Mouse (Mus musculus): ENCODE data around the gene Sf3b3. TPM values are rescaled to one million over a fixed set of nuclear protein-coding genes. Genes with fewer than 3 reads are reported as not detected.

Gene Sf3b3
- polyA plus RNA-seq, 1 experiment from 2014 or later = 203 TPM

DNA sequence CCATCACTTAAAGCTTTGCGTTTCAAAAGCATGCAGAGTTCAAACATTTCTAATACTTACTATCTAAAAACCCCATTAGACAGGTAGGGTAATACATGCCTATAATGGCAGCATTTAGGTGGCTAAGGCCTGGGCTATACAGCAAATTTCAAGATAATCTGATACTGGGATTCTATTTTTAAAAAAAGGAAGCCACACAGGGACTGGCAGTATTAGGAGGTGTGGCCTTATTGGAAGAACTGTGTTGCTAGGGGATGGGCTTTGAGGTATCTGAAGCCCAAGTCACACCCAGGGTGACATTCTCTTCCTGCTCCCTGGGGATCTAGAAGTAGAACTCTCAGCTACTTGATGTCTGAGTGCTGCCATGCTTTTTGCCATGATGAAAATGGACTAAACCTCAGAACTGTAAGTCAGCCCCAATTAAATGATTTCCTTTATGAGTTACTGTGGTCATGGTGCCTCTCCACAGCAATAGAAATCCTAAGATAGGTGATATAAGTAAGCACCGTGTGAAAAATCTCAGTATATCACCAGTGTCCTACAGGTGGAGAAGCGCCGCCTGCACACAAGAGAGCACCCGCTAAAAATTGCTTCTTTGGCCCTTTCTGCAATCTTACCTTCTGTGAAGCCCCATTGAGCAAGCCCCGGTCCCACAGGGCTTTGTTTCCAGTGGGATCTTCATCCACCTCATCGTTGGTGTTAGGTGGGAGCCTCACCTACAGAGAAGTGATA is 34.1 kb downstream of the Sf3b3 start:
- no peak for ATAC-seq (ENCODE audit: low FRiP score)
- no peaks in the 10 kb centered on the region for H3K27me3 ChIP-seq (ENCODE audit: control insufficient read depth, insufficient read depth, low read length)
- 96% methylated on average over 7 of the region's 7 CpGs for whole genome bisulfite sequencing

DNA sequence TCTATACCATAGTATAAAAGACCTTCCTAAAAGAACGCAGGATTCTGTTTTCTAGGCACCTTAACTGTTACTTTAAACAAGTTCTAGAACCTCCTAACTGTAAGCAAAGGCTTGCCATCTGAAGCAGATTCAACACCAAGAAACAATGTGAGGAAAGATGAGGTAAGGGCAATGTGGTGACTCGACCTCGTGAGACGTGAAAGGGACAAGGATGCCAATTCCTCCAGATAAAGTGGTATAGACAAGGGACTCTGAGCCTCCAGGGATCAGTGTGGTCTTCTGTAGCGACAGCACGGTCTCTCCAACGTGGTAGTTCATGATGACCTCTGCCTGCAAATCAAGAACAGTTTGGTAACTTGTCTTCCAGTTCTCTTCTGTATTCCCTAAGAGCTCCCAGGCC is 34.8 kb downstream of the Sf3b3 start:
- peak; percentile 79 for DNase-seq (ENCODE audit: low spot score, missing footprints)
- no peak overlapping the region for H3K4me2 ChIP-seq
- no peak overlapping the region for H3K9ac ChIP-seq (ENCODE audit: low read length)
- no peak for ATAC-seq (ENCODE audit: low FRiP score)
- 93% methylated on average over 7 of the region's 7 CpGs for WGBS
- H3K27me3 ChIP-seq (ENCODE audit: control insufficient read depth, insufficient read depth, low read length) = no peaks in the 10 kb centered on the region
- no peaks in the 10 kb centered on the region for H3K4me1 ChIP-seq (ENCODE audit: control insufficient read depth, insufficient read depth, low read length)
- no peak overlapping the region for H3K27ac ChIP-seq (ENCODE audit: low read depth, low read length)
- H3K4me3 ChIP-seq (ENCODE audit: low read depth, low read length) = no peak overlapping the region
- peaks cover 55% of the 10 kb centered on the region for H3K36me3 ChIP-seq (ENCODE audit: control insufficient read depth, insufficient read depth, low read length)
- H3K9me3 ChIP-seq (ENCODE audit: control insufficient read depth, low read length) = no peaks in the 10 kb centered on the region

More for the DNA sequence above, 34.1 kb downstream of the Sf3b3 start:
- H3K4me3 ChIP-seq (ENCODE audit: low read depth, low read length) = no peak overlapping the region
- no peak overlapping the region for H3K4me2 ChIP-seq
- H3K4me1 ChIP-seq (ENCODE audit: control insufficient read depth, insufficient read depth, low read length) = no peaks in the 10 kb centered on the region
- DNase-seq (ENCODE audit: low spot score, missing footprints) = peak; percentile 83
- H3K27ac ChIP-seq (ENCODE audit: low read depth, low read length) = no peak overlapping the region
- H3K9me3 ChIP-seq (ENCODE audit: control insufficient read depth, low read length) = no peaks in the 10 kb centered on the region
- peaks cover 59% of the 10 kb centered on the region for H3K36me3 ChIP-seq (ENCODE audit: control insufficient read depth, insufficient read depth, low read length)
- H3K9ac ChIP-seq (ENCODE audit: low read length) = no peak overlapping the region

DNA sequence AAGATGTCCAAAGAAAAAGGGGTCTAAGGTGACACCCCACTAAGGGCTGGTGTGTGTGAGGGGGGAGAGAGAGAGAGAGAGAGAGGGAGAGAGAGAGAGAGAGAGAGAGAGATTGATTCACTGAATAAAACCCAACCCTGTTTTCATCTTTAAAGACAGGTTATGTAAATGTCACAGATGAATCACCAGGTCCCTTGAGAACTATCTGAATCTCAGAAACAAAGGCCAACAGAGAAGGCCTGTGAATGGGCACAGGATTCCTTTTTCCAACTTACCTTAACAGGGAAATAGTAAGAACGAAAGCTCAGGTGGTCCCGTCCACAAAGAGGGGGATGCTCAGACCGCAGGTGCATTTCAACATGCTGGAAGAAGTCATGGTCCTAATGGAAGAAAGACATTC is 35.5 kb downstream of the Sf3b3 start:
- Histone ChIP-seq H3K4me1 (ENCODE audit: control insufficient read depth, insufficient read depth, low read length) (no peaks in the 10 kb centered on the region), H3K36me3 (ENCODE audit: control insufficient read depth, insufficient read depth, low read length) (peaks cover 51% of the 10 kb centered on the region), H3K27ac (ENCODE audit: low read depth, low read length) (no peak overlapping the region), H3K4me2 (no peak overlapping the region), H3K9ac (ENCODE audit: low read length) (no peak overlapping the region), H3K4me3 (ENCODE audit: low read depth, low read length) (no peak overlapping the region), H3K9me3 (ENCODE audit: control insufficient read depth, low read length) (no peaks in the 10 kb centered on the region), H3K27me3 (ENCODE audit: control insufficient read depth, insufficient read depth, low read length) (no peaks in the 10 kb centered on the region)
- DNase-seq (ENCODE audit: low spot score, missing footprints) (no peak), ATAC-seq (ENCODE audit: low FRiP score) (no peak)
- 97% methylated on average over 3 of the region's 3 CpGs for WGBS

DNA sequence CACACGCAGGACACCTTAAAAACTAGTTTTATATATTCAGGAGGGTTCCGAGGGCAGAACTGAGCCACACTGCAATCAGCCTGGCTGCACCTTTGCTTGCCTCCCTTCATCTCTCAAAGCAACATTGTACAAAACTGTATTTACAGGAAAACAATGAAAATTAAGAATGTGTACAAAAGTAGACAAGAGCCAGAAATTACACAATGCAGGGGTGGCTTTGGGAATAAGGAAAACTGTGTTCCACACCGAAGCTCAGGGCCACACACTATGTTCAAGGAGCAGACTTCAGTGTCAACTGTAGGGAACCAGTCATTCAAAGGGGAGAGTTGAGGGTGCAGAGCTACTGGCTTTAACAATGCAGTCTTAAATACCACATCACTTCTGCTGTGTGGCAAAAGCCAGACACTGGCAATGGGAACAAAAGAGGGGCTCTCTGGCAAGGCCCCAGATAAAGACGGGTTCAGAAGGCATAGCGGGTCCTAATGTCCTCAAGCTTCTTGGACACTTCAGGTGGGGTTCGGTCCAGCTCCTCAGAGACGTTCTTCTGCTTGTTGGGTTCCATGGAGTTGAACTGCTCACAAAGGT is 36.0 kb downstream of the Sf3b3 start:
- ATAC-seq (ENCODE audit: low FRiP score) (no peak), DNase-seq (ENCODE audit: low spot score, missing footprints) (no peak)
- Histone ChIP-seq H3K27ac (ENCODE audit: low read depth, low read length) (no peak overlapping the region), H3K36me3 (ENCODE audit: control insufficient read depth, insufficient read depth, low read length) (peaks cover 46% of the 10 kb centered on the region), H3K4me3 (ENCODE audit: low read depth, low read length) (no peak overlapping the region), H3K9ac (ENCODE audit: low read length) (no peak overlapping the region), H3K4me1 (ENCODE audit: control insufficient read depth, insufficient read depth, low read length) (no peaks in the 10 kb centered on the region), H3K27me3 (ENCODE audit: control insufficient read depth, insufficient read depth, low read length) (no peaks in the 10 kb centered on the region), H3K9me3 (ENCODE audit: control insufficient read depth, low read length) (no peaks in the 10 kb centered on the region), H3K4me2 (no peak overlapping the region)
- WGBS = 94% methylated on average over 7 of the region's 7 CpGs

DNA sequence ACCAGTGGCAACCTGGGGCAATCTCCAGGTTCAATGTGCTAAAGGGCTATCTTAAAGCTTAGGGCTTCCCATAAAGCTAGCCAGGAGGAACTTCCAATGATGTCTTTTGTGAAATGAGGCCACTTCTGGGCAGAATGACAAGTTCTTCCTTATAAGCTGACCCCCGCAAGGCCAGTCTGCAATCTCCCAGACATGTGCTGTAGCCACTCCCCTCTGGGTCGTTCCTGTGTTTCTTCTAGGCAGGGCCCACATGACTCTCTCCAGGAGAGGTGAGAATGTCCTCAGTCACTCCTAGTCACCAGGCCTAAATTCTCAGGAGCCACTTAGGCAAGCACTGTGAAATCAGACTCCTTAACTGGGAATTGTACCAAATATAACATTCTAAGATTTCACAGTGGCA is 36.8 kb downstream of the Sf3b3 start:
- H3K27me3 ChIP-seq (ENCODE audit: control insufficient read depth, insufficient read depth, low read length) = no peaks in the 10 kb centered on the region
- H3K4me1 ChIP-seq (ENCODE audit: control insufficient read depth, insufficient read depth, low read length) = no peaks in the 10 kb centered on the region
- no peaks in the 10 kb centered on the region for H3K9me3 ChIP-seq (ENCODE audit: control insufficient read depth, low read length)
- 72% methylated on average over 2 of the region's 2 CpGs for WGBS
- no peak for ATAC-seq (ENCODE audit: low FRiP score)
- no peak overlapping the region for H3K27ac ChIP-seq (ENCODE audit: low read depth, low read length)
- DNase-seq (ENCODE audit: low spot score, missing footprints) = peak; percentile 85
- peaks cover 41% of the 10 kb centered on the region for H3K36me3 ChIP-seq (ENCODE audit: control insufficient read depth, insufficient read depth, low read length)
- no peak overlapping the region for H3K4me3 ChIP-seq (ENCODE audit: low read depth, low read length)
- no peak overlapping the region for H3K9ac ChIP-seq (ENCODE audit: low read length)
- no peak overlapping the region for H3K4me2 ChIP-seq

DNA sequence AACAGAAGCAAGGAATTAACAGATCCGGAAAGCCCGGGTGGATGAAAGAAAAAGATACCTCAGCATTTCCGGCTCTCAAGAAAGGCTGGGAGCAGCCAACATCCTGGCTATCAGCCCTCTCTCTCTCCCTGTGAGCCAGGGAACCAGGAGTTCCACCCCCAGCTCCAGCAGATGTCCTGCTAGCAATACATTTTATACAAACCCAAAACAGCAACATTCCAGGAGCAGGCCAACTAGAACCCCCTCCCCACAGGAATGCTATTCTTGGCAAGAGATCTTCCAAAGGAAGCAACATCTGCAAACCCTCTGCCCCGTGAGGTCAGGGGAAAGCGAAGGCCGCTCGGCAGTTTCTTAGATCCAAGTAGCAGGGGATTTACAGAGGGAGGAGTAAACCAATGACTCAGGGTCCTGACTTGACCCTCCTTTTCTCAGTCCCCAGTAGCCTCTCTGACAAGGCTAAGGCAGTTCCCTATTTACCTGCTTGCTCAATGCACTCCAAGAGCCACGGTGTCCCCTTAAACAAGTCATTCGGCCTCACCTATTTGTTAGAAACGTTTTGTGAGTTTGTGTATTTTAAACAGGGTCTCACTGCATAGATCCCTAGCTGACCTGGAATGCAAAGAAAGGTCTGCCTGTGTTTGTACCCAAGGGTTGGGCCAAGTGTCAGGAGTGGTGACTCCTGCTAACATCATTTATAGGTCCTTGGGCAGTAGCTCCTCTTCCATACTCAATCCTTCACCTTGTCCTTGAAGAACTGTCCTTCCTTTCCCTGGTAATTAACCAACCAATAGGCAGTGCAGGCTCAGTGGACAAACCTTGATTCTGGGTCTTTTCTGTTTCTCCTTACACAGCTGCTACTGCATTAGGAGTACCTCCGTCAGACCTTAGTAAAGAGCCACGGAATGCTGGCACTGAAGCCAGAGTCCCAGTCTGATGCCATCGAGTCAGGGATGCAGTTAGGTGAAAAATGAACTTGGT is 37.8 kb downstream of the Sf3b3 start:
- Histone ChIP-seq H3K27ac (ENCODE audit: low read depth, low read length) (no peak overlapping the region), H3K4me2 (no peak overlapping the region), H3K4me1 (ENCODE audit: control insufficient read depth, insufficient read depth, low read length) (no peaks in the 10 kb centered on the region), H3K9ac (ENCODE audit: low read length) (no peak overlapping the region), H3K27me3 (ENCODE audit: control insufficient read depth, insufficient read depth, low read length) (no peaks in the 10 kb centered on the region), H3K4me3 (ENCODE audit: low read depth, low read length) (no peak overlapping the region), H3K9me3 (ENCODE audit: control insufficient read depth, low read length) (no peaks in the 10 kb centered on the region), H3K36me3 (ENCODE audit: control insufficient read depth, insufficient read depth, low read length) (peaks cover 36% of the 10 kb centered on the region)
- 65% methylated on average over 13 of the region's 13 CpGs for WGBS
- DNase-seq (ENCODE audit: low spot score, missing footprints) = peak; percentile 85
- ATAC-seq (ENCODE audit: low FRiP score) = no peak

DNA sequence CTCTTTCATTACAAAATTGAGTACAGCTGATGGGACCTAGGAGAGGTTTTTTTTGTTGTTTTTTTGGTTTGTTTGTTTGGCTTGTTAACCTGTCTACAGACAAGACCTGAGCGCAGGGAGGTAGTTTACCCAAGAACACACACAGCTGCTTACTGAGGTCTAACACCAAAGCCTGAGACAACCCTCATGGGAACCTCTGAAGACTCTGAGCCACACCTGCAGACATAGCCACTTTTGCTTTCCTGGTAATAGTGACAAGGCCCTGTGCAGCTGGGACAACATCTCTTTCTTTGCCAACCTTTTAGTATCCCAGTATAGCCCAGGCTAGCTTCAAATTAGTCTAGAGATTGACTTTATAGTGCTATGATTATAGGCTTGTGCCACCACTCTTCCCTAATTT is 40.4 kb downstream of the Sf3b3 start:
- H3K36me3 ChIP-seq (ENCODE audit: control insufficient read depth, insufficient read depth, low read length) = peaks cover 10% of the 10 kb centered on the region; the same call in 1 of the 2 replicates
- H3K4me1 ChIP-seq (ENCODE audit: control insufficient read depth, insufficient read depth, low read length) = no peaks in the 10 kb centered on the region
- H3K27me3 ChIP-seq (ENCODE audit: control insufficient read depth, insufficient read depth, low read length) = no peaks in the 10 kb centered on the region
- 93% methylated on average over 1 of the region's 1 CpGs for WGBS
- H3K27ac ChIP-seq (ENCODE audit: low read depth, low read length) = no peak overlapping the region
- H3K4me2 ChIP-seq = no peak overlapping the region
- no peak for ATAC-seq (ENCODE audit: low FRiP score)
- no peak for DNase-seq (ENCODE audit: low spot score, missing footprints)
- no peak overlapping the region for H3K4me3 ChIP-seq (ENCODE audit: low read depth, low read length)
- no peaks in the 10 kb centered on the region for H3K9me3 ChIP-seq (ENCODE audit: control insufficient read depth, low read length)
- H3K9ac ChIP-seq (ENCODE audit: low read length) = no peak overlapping the region

DNA sequence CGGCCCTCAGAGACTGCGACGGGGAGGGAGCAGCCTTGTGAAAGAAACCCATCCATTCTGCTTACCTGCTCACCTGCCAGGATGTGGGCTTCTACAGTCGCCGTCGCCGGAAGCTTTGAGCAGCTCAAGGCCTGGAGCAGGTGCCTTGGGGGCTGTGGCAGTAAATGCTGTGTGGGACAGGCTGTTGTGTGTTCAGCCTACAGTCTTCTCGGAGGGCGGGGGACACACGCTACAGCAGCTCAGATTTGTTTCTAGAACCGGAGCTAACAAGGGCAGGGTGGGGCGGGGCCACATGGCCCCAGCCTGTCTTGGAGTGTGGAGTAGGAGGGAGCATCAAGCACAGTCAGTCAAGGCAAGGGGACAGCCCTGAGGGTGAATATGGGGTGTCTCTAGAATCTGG is 40.9 kb downstream of the Sf3b3 start, which contains the start of gene Il34:
Il34 (minus strand) TSS at position 256 of the 400 bp plus-strand sequence.
- no peak for ATAC-seq (ENCODE audit: low FRiP score)
- no peaks in the 10 kb centered on the region for H3K27me3 ChIP-seq (ENCODE audit: control insufficient read depth, insufficient read depth, low read length)
- H3K36me3 ChIP-seq (ENCODE audit: control insufficient read depth, insufficient read depth, low read length) = peaks cover 7% of the 10 kb centered on the region; the same call in 1 of the 2 replicates
- no peaks in the 10 kb centered on the region for H3K9me3 ChIP-seq (ENCODE audit: control insufficient read depth, low read length)
- no peak within 1 kb of the TSS for H3K4me3 ChIP-seq (ENCODE audit: low read depth, low read length)
- H3K9ac ChIP-seq (ENCODE audit: low read length) = no peak within 1 kb of the TSS
- no peak within 1 kb of the TSS for H3K27ac ChIP-seq (ENCODE audit: low read depth, low read length)
- 54% methylated on average over 12 of the region's 12 CpGs for WGBS
- no peak for DNase-seq (ENCODE audit: low spot score, missing footprints)
- H3K4me2 ChIP-seq = no peak within 1 kb of the TSS
- no peaks in the 10 kb centered on the region for H3K4me1 ChIP-seq (ENCODE audit: control insufficient read depth, insufficient read depth, low read length)
